ENCODE assay signal across 14 mouse cellular contexts in the genomic region with DNA sequence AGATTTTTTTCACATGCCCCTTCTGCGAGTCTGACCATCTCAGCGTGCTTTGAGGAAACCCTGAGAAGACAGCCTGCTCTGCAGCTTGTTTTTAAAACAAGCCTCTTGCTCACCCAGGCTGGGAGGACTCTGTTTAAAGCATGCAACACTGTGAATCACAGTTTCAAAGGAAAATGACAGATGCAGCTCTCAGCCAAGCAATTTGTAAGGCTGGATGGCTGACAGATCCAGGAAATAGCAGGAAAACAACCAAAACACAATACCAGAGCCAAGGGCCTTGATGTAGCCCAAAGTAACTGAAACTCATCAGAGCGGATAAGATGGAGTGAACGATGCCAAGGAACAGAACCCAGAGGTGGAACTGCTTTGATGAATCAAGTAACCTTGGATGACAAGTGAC. TPM values are rescaled to one million over a fixed set of nuclear protein-coding genes. Genes with fewer than 3 reads are reported as not detected.
DNase-seq lines count a peak whose midpoint lies in the region; ATAC-seq and TF ChIP-seq lines count a peak whose summit lies in the region.
"Had no signal": no experiment of that assay in that cellular context is flagged by ENCODE, and none has a peak within 500 bp of the region (broad histone marks: within the 10 kb centered on the region; RNA-seq: fewer than 3 reads in every experiment).

No protein-coding gene starts in this region.

- ATAC-seq in embryonic facial prominence, embryonic 14.5 days (ENCODE audit: low read depth), result no peak
- ATAC-seq in midbrain, postnatal 0 days (ENCODE audit: low FRiP score), result no peak
- no peak for ATAC-seq in midbrain, embryonic 11.5 days (ENCODE audit: low FRiP score)
- ATAC-seq in granulocyte monocyte progenitor cell, adult 5-6 weeks (replicated peaks; ENCODE audit: poor library complexity, severe bottlenecking), result no peak
- ATAC-seq: liver, embryonic 12.5 days had no signal

- H3K4me1 ChIP-seq in embryonic facial prominence, embryonic 14.5 days (ENCODE audit: control insufficient read depth, insufficient read depth, low read length), result no peaks in the 10 kb centered on the region
- no peaks in the 10 kb centered on the region for H3K4me1 ChIP-seq in embryonic facial prominence, embryonic 10.5 days
- H3K4me1 ChIP-seq in midbrain, postnatal 0 days (ENCODE audit: insufficient read depth, low read length), result no peaks in the 10 kb centered on the region
- H3K4me1 ChIP-seq in midbrain, embryonic 11.5 days (ENCODE audit: control insufficient read depth, insufficient read depth, low read length), result no peaks in the 10 kb centered on the region
- H3K4me1 ChIP-seq: hindbrain, embryonic 15.5 days; liver, embryonic 12.5 days; neural tube, embryonic 12.5 days had no signal

- no peak overlapping the region for H3K4me2 ChIP-seq in embryonic facial prominence, embryonic 14.5 days (ENCODE audit: low read depth, low read length)
- no peak overlapping the region for H3K4me2 ChIP-seq in midbrain, postnatal 0 days (ENCODE audit: low read depth, low read length, poor library complexity, severe bottlenecking)
- H3K4me2 ChIP-seq in midbrain, embryonic 11.5 days, result no peak overlapping the region
- H3K4me2 ChIP-seq: hindbrain, embryonic 15.5 days; liver, embryonic 12.5 days; neural tube, embryonic 12.5 days had no signal

- H3K9ac ChIP-seq in embryonic facial prominence, embryonic 14.5 days (ENCODE audit: low read depth, low read length), result no peak overlapping the region
- no peak overlapping the region for H3K9ac ChIP-seq in midbrain, postnatal 0 days (replicated peaks; ENCODE audit: low read length, poor library complexity, severe bottlenecking)
- H3K9ac ChIP-seq in midbrain, embryonic 11.5 days (ENCODE audit: low read length), result no peak overlapping the region
- H3K9ac ChIP-seq: hindbrain, embryonic 15.5 days; liver, embryonic 12.5 days; neural tube, embryonic 12.5 days had no signal

- H3K27me3 ChIP-seq in embryonic facial prominence, embryonic 14.5 days (replicated peaks; ENCODE audit: control insufficient read depth, insufficient read depth, low read length), result no peaks in the 10 kb centered on the region
- no peaks in the 10 kb centered on the region for H3K27me3 ChIP-seq in embryonic facial prominence, embryonic 10.5 days (replicated peaks; ENCODE audit: low read depth, poor library complexity, severe bottlenecking)
- no peaks in the 10 kb centered on the region for H3K27me3 ChIP-seq in midbrain, postnatal 0 days (ENCODE audit: insufficient read depth, low read length)
- no peaks in the 10 kb centered on the region for H3K27me3 ChIP-seq in midbrain, embryonic 11.5 days (ENCODE audit: control insufficient read depth, insufficient read depth, low read length)
- H3K27me3 ChIP-seq: hindbrain, embryonic 15.5 days; neural tube, embryonic 12.5 days had no signal

- WGBS in embryonic facial prominence, embryonic 14.5 days, result 62% methylated on average over 4 of the region's 4 CpGs
- WGBS in embryonic facial prominence, embryonic 10.5 days, result 75% methylated on average over 4 of the region's 4 CpGs
- 65% methylated on average over 4 of the region's 4 CpGs for WGBS in midbrain, postnatal 0 days
- 70% methylated on average over 4 of the region's 4 CpGs for WGBS in midbrain, embryonic 11.5 days

- no peak overlapping the region for H3K27ac ChIP-seq in embryonic facial prominence, embryonic 14.5 days (replicated peaks; ENCODE audit: low read depth, low read length)
- H3K27ac ChIP-seq in embryonic facial prominence, embryonic 10.5 days (replicated peaks), result no peak overlapping the region
- no peak overlapping the region for H3K27ac ChIP-seq in midbrain, postnatal 0 days (ENCODE audit: low read depth, low read length)
- H3K27ac ChIP-seq in midbrain, embryonic 11.5 days (ENCODE audit: low read depth, low read length), result no peak overlapping the region
- H3K27ac ChIP-seq: hindbrain, embryonic 15.5 days; liver, embryonic 12.5 days; neural tube, embryonic 12.5 days had no signal

- H3K4me3 ChIP-seq in embryonic facial prominence, embryonic 14.5 days (ENCODE audit: low read depth, low read length), result no peak overlapping the region
- H3K4me3 ChIP-seq in embryonic facial prominence, embryonic 10.5 days, result no peak overlapping the region
- no peak overlapping the region for H3K4me3 ChIP-seq in midbrain, postnatal 0 days (ENCODE audit: low read depth, low read length)
- no peak overlapping the region for H3K4me3 ChIP-seq in midbrain, embryonic 11.5 days (ENCODE audit: low read depth, low read length)
- H3K4me3 ChIP-seq: hindbrain, embryonic 15.5 days; liver, embryonic 12.5 days; neural tube, embryonic 12.5 days had no signal

- no peaks in the 10 kb centered on the region for H3K9me3 ChIP-seq in embryonic facial prominence, embryonic 14.5 days (ENCODE audit: control insufficient read depth, low read length)
- H3K9me3 ChIP-seq in embryonic facial prominence, embryonic 10.5 days, result no peaks in the 10 kb centered on the region
- no peaks in the 10 kb centered on the region for H3K9me3 ChIP-seq in midbrain, postnatal 0 days (ENCODE audit: low read length)
- no peaks in the 10 kb centered on the region for H3K9me3 ChIP-seq in midbrain, embryonic 11.5 days (ENCODE audit: control insufficient read depth, low read length)
- H3K9me3 ChIP-seq: hindbrain, embryonic 15.5 days; liver, embryonic 12.5 days; neural tube, embryonic 12.5 days had no signal

- TF ChIP-seq CTCF in midbrain, postnatal 0 days (IDR thresholded peaks at IDR 0.05), result no peak

- peak; percentile 27 for DNase-seq in embryonic facial prominence, embryonic 14.5 days (ENCODE audit: low spot score)
- no peak for DNase-seq in embryonic facial prominence, embryonic 10.5 days (ENCODE audit: low spot score)
- peak; percentile 20 for DNase-seq in midbrain, postnatal 0 days (ENCODE audit: low spot score)
- DNase-seq in midbrain, embryonic 11.5 days (ENCODE audit: low spot score, missing footprints), result no peak
- peak; percentile 66 for DNase-seq in layer of hippocampus, adult 9-11 months
- DNase-seq in telencephalon, adult 2 months (ENCODE audit: low read depth, low spot score), result peak; percentile 32
- DNase-seq in adrenal gland, adult 18-20 months (ENCODE audit: low spot score in 2 of 2), result no peak
- DNase-seq: adrenal gland, adult 8-10 months; thymus, postnatal 14 days had no signal

- H3K36me3 ChIP-seq in embryonic facial prominence, embryonic 14.5 days (ENCODE audit: control insufficient read depth, insufficient read depth, low read length), result no peaks in the 10 kb centered on the region
- H3K36me3 ChIP-seq in embryonic facial prominence, embryonic 10.5 days (replicated peaks), result no peaks in the 10 kb centered on the region
- no peaks in the 10 kb centered on the region for H3K36me3 ChIP-seq in midbrain, postnatal 0 days (ENCODE audit: insufficient read depth, low read length)
- no peaks in the 10 kb centered on the region for H3K36me3 ChIP-seq in midbrain, embryonic 11.5 days (ENCODE audit: control insufficient read depth, insufficient read depth, low read length)
- H3K36me3 ChIP-seq: hindbrain, embryonic 15.5 days; liver, embryonic 12.5 days; neural tube, embryonic 12.5 days had no signal

RNA-seq across cellular contexts. Expression of gene Pard3, which starts 24.8 kb away (rescaled TPM):
- polyA plus RNA-seq in embryonic facial prominence, embryonic 14.5 days (2014; fragmentation: Nextera tagmentation; extraction: Ambion mirVana), result 35.4 and 38.7 TPM in 2 replicates
- 30.8 and 33.4 TPM in 2 replicates for polyA plus RNA-seq in embryonic facial prominence, embryonic 10.5 days (2016; fragmentation: Nextera tagmentation; extraction: Ambion mirVana)
- total RNA-seq in midbrain, postnatal 0 days (2014; rRNA removed), result 28.8 and 29.7 TPM in 2 replicates
- 10.2 and 11.9 TPM in 2 replicates for polyA plus RNA-seq in midbrain, postnatal 0 days (2015; fragmentation: Nextera tagmentation; extraction: Ambion mirVana)
- 28.3 and 30.4 TPM in 2 replicates for polyA plus RNA-seq in midbrain, embryonic 11.5 days (2014; fragmentation: Nextera tagmentation; extraction: Ambion mirVana)
- total RNA-seq in granulocyte monocyte progenitor cell, adult 5-6 weeks (2014; fragmentation: Nextera tagmentation), result not detected in 2 replicates
- not detected in 2 replicates for total RNA-seq in granulocyte monocyte progenitor cell, adult 5-6 weeks (2017)
- 10 to 100 TPM; 32.5 to 42.2 TPM for total RNA-seq in adrenal gland, adult 18-20 months (2021)
- total RNA-seq: MEL had no signal

Comparison
In these comparisons a context has a peak if more than half of its experiments do, and no peak if none do; other contexts are left out.
1. DNase-seq: peak in embryonic facial prominence, embryonic 14.5 days (single experiment), midbrain, postnatal 0 days (single experiment), layer of hippocampus, adult 9-11 months (single experiment) and telencephalon, adult 2 months (single experiment); none in embryonic facial prominence, embryonic 10.5 days (single experiment), midbrain, embryonic 11.5 days (single experiment) and adrenal gland, adult 18-20 months (0 of 2).